Mouse (Mus musculus): Measurements from ENCODE around the gene Slc26a3.
"Not testable (repeated sequence)": the region's sequence is repeated elsewhere in the genome, so short reads cannot be mapped to it uniquely, and the experiment has no call there.

- not testable (repeated sequence) for TF ChIP-seq POLR2A (IDR thresholded peaks at IDR 0.05; ENCODE audit: insufficient read depth, low read depth, low read length)
- peak; percentile 52 for TF ChIP-seq CTCF (IDR thresholded peaks at IDR 0.05)
These were observed 69.6 kb downstream of the Slc26a3 start for GRCm38 (mm10) chr12:31460270-31460669.
